ENCODE assay signal across 9 mouse cellular contexts in genomic region chr2:117180250-117180885, GRCm38 (mm10). TPM values are rescaled to one million over a fixed set of nuclear protein-coding genes. Genes with fewer than 3 reads are reported as not detected.
DNase-seq lines count a peak whose midpoint lies in the region; ATAC-seq and TF ChIP-seq lines count a peak whose summit lies in the region.
"Had no signal": no experiment of that assay in that cellular context is flagged by ENCODE, and none has a peak within 500 bp of the region (broad histone marks: within the 10 kb centered on the region; RNA-seq: fewer than 3 reads in every experiment).

No protein-coding gene starts in this region.

- TF ChIP-seq RAD21 in MEL (IDR thresholded peaks at IDR 0.05; ENCODE audit: low read depth, low read length): peak; percentile 78

- ATAC-seq in forebrain, embryonic 16.5 days: peak; percentile 92
- peak; percentile 77; the same call in 1 of the 2 replicates for ATAC-seq in hindbrain, embryonic 13.5 days (ENCODE audit: low FRiP score)

- TF ChIP-seq EP300 in MEL (IDR thresholded peaks at IDR 0.05; ENCODE audit: low read depth in 1 of 2, low read length in 2 of 2): no peak

- H3K27me3 ChIP-seq in MEL (ENCODE audit: control insufficient read depth in 1 of 2, insufficient read depth in 2 of 2, low read length in 2 of 2): no peaks in the 10 kb centered on the region
- no peaks in the 10 kb centered on the region for H3K27me3 ChIP-seq in forebrain, embryonic 16.5 days (replicated peaks; ENCODE audit: control insufficient read depth, insufficient read depth, low read length)
- H3K27me3 ChIP-seq in hindbrain, embryonic 13.5 days: no peaks in the 10 kb centered on the region

- TF ChIP-seq CTCF in MEL (IDR thresholded peaks at IDR 0.05 in 2 of 3, conservative IDR thresholded peaks at IDR 0.05 in 1 of 3; ENCODE audit: control insufficient read depth in 1 of 3, insufficient read depth in 1 of 3, low read depth in 2 of 3, low read length in 3 of 3, poor library complexity in 1 of 3, severe bottlenecking in 1 of 3): peak; percentile 76 to 92 (median 84)

- no peak overlapping the region for H3K27ac ChIP-seq in MEL (ENCODE audit: control insufficient read depth, low read depth, low read length)
- no peak overlapping the region for H3K27ac ChIP-seq in forebrain, embryonic 16.5 days (ENCODE audit: low read length)
- no peak overlapping the region for H3K27ac ChIP-seq in hindbrain, embryonic 13.5 days
- H3K27ac ChIP-seq: macrophage had no signal

- TF ChIP-seq POLR2A in MEL (IDR thresholded peaks at IDR 0.05; ENCODE audit: control insufficient read depth in 1 of 2, insufficient read depth in 1 of 2, low read depth in 1 of 2, low read length in 2 of 2, poor library complexity in 1 of 2): no peak

- no peak overlapping the region for H3K4me2 ChIP-seq in forebrain, embryonic 16.5 days (ENCODE audit: low read length)
- no peak overlapping the region for H3K4me2 ChIP-seq in hindbrain, embryonic 13.5 days

- H3K9ac ChIP-seq in MEL (ENCODE audit: control insufficient read depth, low read depth, low read length, poor library complexity, severe bottlenecking): no peak overlapping the region
- no peak overlapping the region for H3K9ac ChIP-seq in forebrain, embryonic 16.5 days (replicated peaks; ENCODE audit: low read depth, low read length)
- H3K9ac ChIP-seq in hindbrain, embryonic 13.5 days: no peak overlapping the region

- DNase-seq in MEL (ENCODE audit: low read depth, low spot score): peak; percentile 74
- DNase-seq in cerebellum, adult 11-12 months: peak; percentile 74
- DNase-seq in layer of hippocampus, postnatal 10 days (ENCODE audit: low spot score in 2 of 2): peak; percentile 87 to 92
- peak; percentile 86 for DNase-seq in lung, postnatal 14 days
- DNase-seq in retina, embryonic 14.5 days (ENCODE audit: low spot score): peak; percentile 91
- DNase-seq in thymus, postnatal 25 days: peak; percentile 80

- H3K36me3 ChIP-seq in MEL (ENCODE audit: control insufficient read depth in 1 of 2, insufficient read depth in 2 of 2, low read length in 2 of 2): peaks cover 7 to 10% of the 10 kb centered on the region in 2 experiments
- H3K36me3 ChIP-seq in forebrain, embryonic 16.5 days (ENCODE audit: control insufficient read depth, insufficient read depth): no peaks in the 10 kb centered on the region
- peaks cover 44% of the 10 kb centered on the region for H3K36me3 ChIP-seq in hindbrain, embryonic 13.5 days

- no peaks in the 10 kb centered on the region for H3K9me3 ChIP-seq in MEL (replicated peaks; ENCODE audit: insufficient read depth, low read length)
- no peaks in the 10 kb centered on the region for H3K9me3 ChIP-seq in forebrain, embryonic 16.5 days (ENCODE audit: control insufficient read depth, low read length)
- H3K9me3 ChIP-seq in hindbrain, embryonic 13.5 days: no peaks in the 10 kb centered on the region

- 33% methylated on average over 7 of the region's 7 CpGs for WGBS in forebrain, embryonic 16.5 days
- WGBS in hindbrain, embryonic 13.5 days: 45% methylated on average over 7 of the region's 7 CpGs

- no peak overlapping the region for H3K4me3 ChIP-seq in MEL (ENCODE audit: control insufficient read depth in 1 of 2, insufficient read depth in 1 of 2, low read depth in 2 of 2, low read length in 2 of 2)
- H3K4me3 ChIP-seq in forebrain, embryonic 16.5 days (replicated peaks; ENCODE audit: low read length): no peak overlapping the region
- H3K4me3 ChIP-seq in hindbrain, embryonic 13.5 days: no peak overlapping the region

- no peaks in the 10 kb centered on the region for H3K79me2 ChIP-seq in MEL (ENCODE audit: control insufficient read depth, insufficient read depth, low read length, poor library complexity)

- H3K4me1 ChIP-seq in MEL (ENCODE audit: control insufficient read depth in 1 of 2, insufficient read depth in 2 of 2, low read length in 2 of 2): peaks cover 4 to 6% of the 10 kb centered on the region in 2 experiments; a peak in 3 of 4 replicates
- no peaks in the 10 kb centered on the region for H3K4me1 ChIP-seq in forebrain, embryonic 16.5 days (replicated peaks; ENCODE audit: control insufficient read depth, insufficient read depth, low read length)
- no peaks in the 10 kb centered on the region for H3K4me1 ChIP-seq in hindbrain, embryonic 13.5 days (replicated peaks)

TF ChIP-seq in MEL, 35 proteins besides CTCF, POLR2A, EP300 and RAD21:
- TF ChIP-seq MAX (IDR thresholded peaks at IDR 0.05; ENCODE audit: low read length) (no peak), GATA1 (IDR thresholded peaks at IDR 0.05; ENCODE audit: low read depth, low read length) (no peak), MAZ (IDR thresholded peaks at IDR 0.05; ENCODE audit: low read depth, low read length) (no peak), GABPA (IDR thresholded peaks at IDR 0.05; ENCODE audit: low read depth, low read length) (no peak), POLR2AphosphoS2 (IDR thresholded peaks at IDR 0.05; ENCODE audit: low read length) (no peak), JUND (IDR thresholded peaks at IDR 0.05; ENCODE audit: low read depth, low read length) (no peak), ELF1 (IDR thresholded peaks at IDR 0.05; ENCODE audit: low read depth, low read length) (no peak), SMC3 (IDR thresholded peaks at IDR 0.05; ENCODE audit: low read depth, low read length) (peak; percentile 91), USF1 (IDR thresholded peaks at IDR 0.05; ENCODE audit: low read depth, low read length) (no peak), ZC3H11A (IDR thresholded peaks at IDR 0.05; ENCODE audit: low read depth, low read length) (peak; percentile 73), NRF1 (IDR thresholded peaks at IDR 0.05; ENCODE audit: insufficient read depth, low read depth, low read length, poor library complexity, severe bottlenecking) (no peak), TAL1 (IDR thresholded peaks at IDR 0.05; ENCODE audit: low read length) (no peak)

RNA-seq across cellular contexts. Expression of gene Spred1, which starts 59.2 kb away (rescaled TPM):
- total RNA-seq in MEL (2012; rRNA removed): 19.9 and 21.9 TPM in 2 replicates
- 10 to 100 TPM in 1 of 2 experiments, not detected in 1; 14.3 TPM for polyA plus RNA-seq in MEL (2012; ENCODE audit: insufficient read depth in 1 of 2, insufficient read length in 2 of 2, low read depth in 1 of 2, low replicate concordance in 2 of 2, missing spikeins in 1 of 2)
- 8.2 and 11.4 TPM in 2 replicates for polyA plus RNA-seq in forebrain, embryonic 16.5 days (2015; fragmentation: Nextera tagmentation; extraction: Ambion mirVana)
- 7.2 and 9.2 TPM in 2 replicates for polyA plus RNA-seq in hindbrain, embryonic 13.5 days (2015; fragmentation: Nextera tagmentation; extraction: Ambion mirVana)
- total RNA-seq in layer of hippocampus, postnatal 10 days (2021): 10 to 100 TPM; 67.5 to 72.2 TPM
